Mouse (Mus musculus) hindbrain, embryonic 11.5 days (tissue): Measurements from ENCODE around the gene Gpr176. TPM values are rescaled to one million over a fixed set of nuclear protein-coding genes. Genes with fewer than 3 reads are reported as not detected.

Experiments used
- ATAC-seq: fragments of 200-750 bp; cut with Nextera tagmentation; 2 replicates; pipeline ENCODE4 v1.8.0; 2017; ENCODE audit warnings: mild to moderate bottlenecking, moderate TSS enrichment, moderate library complexity; ENCODE audit not compliant: low FRiP score
- DNase-seq: peaks from one replicate; pipeline ENCODE4 v3.0.0-alpha.2; 2015; ENCODE audit warnings: low spot score
- H3K27ac ChIP-seq: fragments of 300-500 bp; sonication (generic); 2 replicates; pipeline ENCODE4 v1.5.1; 2014; ENCODE audit warnings: mild to moderate bottlenecking, low read depth, low read length
- H3K27me3 ChIP-seq: fragments of 300-500 bp; sonication (generic); 2 replicates; pipeline ENCODE4 v1.6.1; 2014; ENCODE audit warnings: mild to moderate bottlenecking, low read length, moderate library complexity, mixed read lengths; ENCODE audit not compliant: control insufficient read depth, insufficient read depth
- H3K36me3 ChIP-seq: fragments of 300-500 bp; sonication (generic); 2 replicates; pipeline ENCODE4 v1.6.1; 2014; ENCODE audit warnings: mild to moderate bottlenecking, low read length, moderate library complexity, mixed read lengths; ENCODE audit not compliant: control insufficient read depth, insufficient read depth
- H3K4me1 ChIP-seq: fragments of 300-500 bp; sonication (generic); replicated peaks from 2 replicates; pipeline ENCODE4 v1.6.1; 2014; ENCODE audit warnings: low read length, mixed read lengths; ENCODE audit not compliant: control insufficient read depth, insufficient read depth
- H3K4me2 ChIP-seq: fragments of 300-500 bp; sonication (generic); replicated peaks from 2 replicates; pipeline ENCODE4 v1.6.1; 2014; ENCODE audit warnings: mild to moderate bottlenecking, low read depth, low read length
- H3K4me3 ChIP-seq: fragments of 300-500 bp; sonication (generic); 2 replicates; pipeline ENCODE4 v1.5.1; 2014; ENCODE audit warnings: low read depth, low read length
- H3K9ac ChIP-seq: fragments of 300-500 bp; sonication (generic); 2 replicates; pipeline ENCODE4 v1.6.1; 2014; ENCODE audit warnings: low read depth, low read length
- H3K9me3 ChIP-seq: fragments of 300-500 bp; sonication (generic); 2 replicates; pipeline ENCODE4 v1.6.1; 2016; ENCODE audit warnings: low read length; ENCODE audit not compliant: control insufficient read depth
- WGBS: fragments of 180-500 bp; shearing (Covaris S2); extraction: QIAGEN DNeasy Blood & Tissue Kit; methylation state at CpG from one replicate; pipeline ENCODE4 v1.1.7; 2014; 5-methylcytosine and 5-hydroxymethylcytosine counted together
- polyA plus RNA-seq: library from polyadenylated mRNA; unstranded; fragments of >200 nt; fragmentation: Nextera tagmentation; extraction: Ambion mirVana; gene quantifications from 2 replicates; pipeline ENCODE4 v1.2.1, GENCODE M21; 2014

Gene Gpr176
- polyA plus RNA-seq, 1 experiment from 2014 or later = 0.59 TPM

DNA sequence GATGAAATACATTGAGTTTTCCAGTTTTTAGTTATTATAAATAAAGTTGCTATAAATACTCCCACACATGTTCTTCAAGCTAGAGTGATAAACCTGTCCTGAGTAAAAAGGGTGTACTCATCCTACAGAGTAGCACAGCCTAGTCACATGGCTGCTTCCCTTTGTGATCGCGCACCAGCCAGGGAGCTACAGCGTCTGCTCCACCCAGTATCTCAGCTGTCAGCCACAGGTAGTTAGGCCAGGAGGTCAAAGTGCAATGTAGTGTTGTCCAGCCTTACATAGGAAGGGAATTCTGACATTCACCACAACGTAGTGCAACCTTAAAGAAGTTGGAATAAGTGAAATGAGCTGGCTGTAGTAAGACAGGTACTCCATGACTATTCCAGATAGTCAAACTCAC is 32.3 kb upstream of the Gpr176 start:
- Histone ChIP-seq H3K4me1 (no peaks in the 10 kb centered on the region), H3K4me2 (no peak overlapping the region), H3K36me3 (no peaks in the 10 kb centered on the region), H3K27me3 (no peaks in the 10 kb centered on the region), H3K27ac (no peak overlapping the region), H3K4me3 (no peak overlapping the region), H3K9me3 (no peaks in the 10 kb centered on the region), H3K9ac (no peak overlapping the region)
- ATAC-seq = no peak
- no peak for DNase-seq
- 91% methylated on average over 4 of the region's 4 CpGs for WGBS

DNA sequence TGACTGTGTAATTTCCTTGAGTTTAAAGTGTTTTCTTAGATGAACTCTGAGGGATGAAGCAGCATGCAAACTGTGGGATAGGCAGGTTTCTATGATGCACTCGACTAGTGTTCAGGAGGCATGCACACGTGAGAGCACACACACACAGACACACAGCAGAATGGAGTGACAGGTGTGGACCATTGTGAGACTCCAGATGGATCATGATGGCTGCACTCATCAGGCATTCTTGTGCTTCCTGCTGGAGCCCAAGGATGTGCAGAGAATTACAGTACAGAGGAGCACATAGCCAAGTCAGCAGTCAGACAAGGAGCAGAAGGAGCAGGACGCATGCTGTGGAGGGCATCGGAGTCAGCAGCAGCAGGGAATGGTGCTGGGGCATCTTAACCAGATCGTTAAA is 31.1 kb upstream of the Gpr176 start:
- Histone ChIP-seq H3K27me3 (no peaks in the 10 kb centered on the region), H3K4me2 (no peak overlapping the region), H3K27ac (no peak overlapping the region), H3K4me1 (no peaks in the 10 kb centered on the region), H3K36me3 (no peaks in the 10 kb centered on the region), H3K9me3 (no peaks in the 10 kb centered on the region), H3K9ac (no peak overlapping the region), H3K4me3 (no peak overlapping the region)
- 87% methylated on average over 5 of the region's 5 CpGs for WGBS
- ATAC-seq (no peak), DNase-seq (no peak)

- DNase-seq (no peak), ATAC-seq (no peak)
- H3K27ac ChIP-seq = no peak overlapping the region
- 86% methylated on average over 5 of the region's 5 CpGs for WGBS
- no peak overlapping the region for H3K9ac ChIP-seq
- H3K9me3 ChIP-seq = no peaks in the 10 kb centered on the region
- no peaks in the 10 kb centered on the region for H3K4me1 ChIP-seq
- H3K36me3 ChIP-seq = no peaks in the 10 kb centered on the region
- no peak overlapping the region for H3K4me3 ChIP-seq
- H3K4me2 ChIP-seq = no peak overlapping the region
- no peaks in the 10 kb centered on the region for H3K27me3 ChIP-seq
Measured at GRCm38 (mm10) chr2:118401834-118402727, 28.9 kb upstream of the Gpr176 start.

DNA sequence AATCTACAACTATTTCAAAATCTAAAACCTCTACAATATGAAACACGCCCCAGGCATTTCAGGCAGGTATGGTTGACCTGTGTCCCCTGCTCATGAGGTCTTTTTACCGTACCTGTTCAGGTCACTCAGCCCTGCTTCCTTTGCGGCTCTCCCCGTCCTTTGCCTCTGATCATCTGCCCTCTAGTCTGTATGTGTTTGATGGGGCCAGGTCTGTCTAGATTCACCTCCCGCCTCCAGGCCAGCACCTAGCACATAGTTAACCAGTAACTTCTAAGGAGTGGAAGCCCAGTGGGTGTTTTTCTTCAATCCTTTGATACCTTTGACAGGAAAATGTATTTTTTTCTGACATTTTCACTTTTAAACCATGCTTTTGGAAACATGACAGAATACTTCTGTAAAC is 26.5 kb upstream of the Gpr176 start:
- Histone ChIP-seq H3K36me3 (no peaks in the 10 kb centered on the region), H3K4me1 (no peaks in the 10 kb centered on the region), H3K4me2 (no peak overlapping the region), H3K9ac (no peak overlapping the region), H3K27me3 (no peaks in the 10 kb centered on the region), H3K4me3 (no peak overlapping the region), H3K27ac (no peak overlapping the region), H3K9me3 (no peaks in the 10 kb centered on the region)
- DNase-seq = no peak
- 92% methylated on average over 5 of the region's 5 CpGs for WGBS
- ATAC-seq = no peak

DNA sequence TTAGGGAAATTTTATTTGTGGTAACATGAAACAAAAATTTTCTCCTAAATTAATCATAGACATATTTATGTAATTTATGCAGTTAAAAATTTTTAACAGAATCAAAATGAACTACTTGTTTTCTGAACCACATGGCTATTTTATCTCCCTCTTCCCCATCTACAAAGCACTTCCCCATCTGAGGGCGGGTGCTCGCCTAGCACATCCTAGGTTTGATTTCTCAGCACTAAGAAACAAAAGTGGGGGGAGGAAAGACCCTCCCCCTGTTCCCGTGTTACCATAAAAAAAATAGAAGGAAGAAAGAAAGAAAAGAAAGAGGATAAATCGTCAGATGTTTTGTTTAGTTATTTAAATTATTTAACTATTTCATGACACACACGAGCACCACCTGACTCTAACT is 18.0 kb upstream of the Gpr176 start:
- DNase-seq (no peak), ATAC-seq (no peak)
- no peaks in the 10 kb centered on the region for H3K36me3 ChIP-seq
- H3K4me1 ChIP-seq = no peaks in the 10 kb centered on the region
- H3K9me3 ChIP-seq = no peaks in the 10 kb centered on the region
- no peaks in the 10 kb centered on the region for H3K27me3 ChIP-seq
- H3K4me3 ChIP-seq = no peak overlapping the region
- WGBS = 88% methylated on average over 5 of the region's 5 CpGs
- H3K27ac ChIP-seq = no peak overlapping the region
- no peak overlapping the region for H3K4me2 ChIP-seq
- H3K9ac ChIP-seq = no peak overlapping the region

GRCm38 (mm10) chr2:118390072-118390471 is 16.9 kb upstream of the Gpr176 start:
- Histone ChIP-seq H3K9ac (no peak overlapping the region), H3K27ac (no peak overlapping the region), H3K27me3 (no peaks in the 10 kb centered on the region), H3K9me3 (no peaks in the 10 kb centered on the region), H3K4me3 (no peak overlapping the region), H3K36me3 (no peaks in the 10 kb centered on the region), H3K4me1 (no peaks in the 10 kb centered on the region), H3K4me2 (no peak overlapping the region)
- ATAC-seq (no peak), DNase-seq (no peak)
- 81% methylated on average over 5 of the region's 5 CpGs for WGBS

DNA sequence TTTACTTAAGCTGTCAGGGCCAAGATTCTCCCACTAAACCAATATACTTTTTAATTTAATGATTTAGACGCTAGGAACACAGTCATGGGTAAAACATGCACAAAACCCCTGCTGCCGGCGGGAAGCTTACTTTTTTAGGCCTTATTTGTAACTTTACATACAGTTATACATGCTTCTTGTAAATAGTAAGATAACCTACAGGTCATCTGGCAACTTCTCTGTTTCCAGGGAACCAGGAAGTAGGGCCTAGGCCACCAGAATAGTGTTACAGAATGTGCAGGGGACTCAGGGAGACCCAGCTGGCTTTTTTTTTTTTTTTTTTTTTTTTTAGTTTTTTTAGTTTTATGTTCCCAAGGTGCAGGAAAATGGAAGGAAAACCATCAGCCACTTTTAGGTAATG is 16.4 kb upstream of the Gpr176 start:
- H3K4me2 ChIP-seq = no peak overlapping the region
- DNase-seq (no peak), ATAC-seq (no peak)
- WGBS = 85% methylated on average over 3 of the region's 3 CpGs
- no peaks in the 10 kb centered on the region for H3K27me3 ChIP-seq
- no peak overlapping the region for H3K27ac ChIP-seq
- H3K9me3 ChIP-seq = no peaks in the 10 kb centered on the region
- H3K4me3 ChIP-seq = no peak overlapping the region
- no peaks in the 10 kb centered on the region for H3K36me3 ChIP-seq
- H3K9ac ChIP-seq = no peak overlapping the region; the same call in 1 of the 2 replicates
- H3K4me1 ChIP-seq = no peaks in the 10 kb centered on the region

DNA sequence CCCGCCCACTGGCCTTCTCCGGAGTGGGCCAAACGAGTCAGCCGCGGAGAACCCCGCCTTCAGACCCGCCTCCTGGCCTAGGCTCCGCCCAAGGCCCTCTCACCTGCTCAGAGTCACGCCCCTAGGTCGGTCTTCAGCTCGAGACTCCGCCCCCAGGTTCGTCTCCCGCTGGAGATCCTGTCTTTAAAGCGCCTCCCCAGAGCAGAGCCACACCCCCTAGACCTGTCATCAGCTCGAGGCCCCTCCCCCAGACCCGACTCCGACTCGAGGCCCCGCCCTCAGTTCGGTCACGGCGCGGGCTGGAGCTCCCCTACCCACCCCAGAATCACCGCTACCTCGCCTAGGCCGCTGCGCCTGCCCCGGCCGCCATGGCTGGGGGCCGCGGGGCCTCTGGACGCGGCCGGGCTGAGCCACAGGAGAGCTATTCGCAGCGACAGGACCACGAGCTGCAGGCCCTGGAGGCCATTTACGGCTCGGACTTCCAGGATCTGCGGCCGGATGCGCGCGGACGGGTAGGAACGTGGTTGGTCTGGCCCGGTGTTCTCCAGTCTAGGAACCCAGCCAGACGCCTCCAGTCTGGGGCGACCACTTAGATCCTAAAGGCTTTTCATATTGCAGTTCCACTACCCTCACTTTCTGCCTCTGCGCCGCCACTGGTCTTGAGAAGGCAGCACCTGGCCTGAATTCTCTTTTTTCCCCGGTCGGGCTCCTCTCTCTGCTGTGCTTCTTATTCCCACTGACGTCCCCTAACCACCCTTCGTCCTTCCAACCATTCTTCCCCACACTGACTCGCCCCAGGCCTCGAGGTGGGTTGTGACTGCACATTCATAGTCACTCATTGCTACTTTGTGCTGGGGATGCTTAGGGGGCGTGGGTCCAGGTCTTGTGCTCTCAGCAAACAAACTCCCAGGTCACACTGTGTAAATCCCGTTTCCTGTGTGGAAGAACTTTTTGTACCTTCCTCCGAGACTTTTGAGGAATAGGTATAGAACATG is 15.4 kb upstream of the Gpr176 start, which contains the start of gene Eif2ak4:
Gene Eif2ak4 (plus strand): TSS at position 278 of the 995 bp plus-strand sequence.
- 1% methylated on average over 61 of the region's 61 CpGs for whole genome bisulfite sequencing
- H3K36me3 ChIP-seq = no peaks in the 10 kb centered on the region
- H3K4me2 ChIP-seq = peak within 1 kb of the TSS; percentile 48
- DNase-seq = peak; percentile 97
- H3K27ac ChIP-seq = peak within 1 kb of the TSS; percentile 18
- H3K9ac ChIP-seq = peak within 1 kb of the TSS; percentile 70
- no peaks in the 10 kb centered on the region for H3K27me3 ChIP-seq
- ATAC-seq = peak; percentile 99
- peak within 1 kb of the TSS; percentile 61 for H3K4me3 ChIP-seq
- no peaks in the 10 kb centered on the region for H3K9me3 ChIP-seq
- H3K4me1 ChIP-seq = no peaks in the 10 kb centered on the region
